Mouse (Mus musculus) myocyte (in vitro differentiated cells): ENCODE measurements around the gene Acadvl. TPM values are rescaled to one million over a fixed set of nuclear protein-coding genes. Genes with fewer than 3 reads are reported as not detected.

Experiments used
- H3K27me3 ChIP-seq: one replicate; pipeline ENCODE4 v1.6.1; 2011; ENCODE audit not compliant: control insufficient read depth, insufficient read depth, insufficient read length
- H3K36me3 ChIP-seq: one replicate; pipeline ENCODE4 v1.6.1; 2011; ENCODE audit not compliant: control insufficient read depth, insufficient read depth
- H3K4me2 ChIP-seq: one replicate; pipeline ENCODE4 v1.6.1; 2011; ENCODE audit warnings: low read depth, control low read depth
- H3K4me3 ChIP-seq: one replicate; pipeline ENCODE4 v1.5.1; 2011; ENCODE audit warnings: mild to moderate bottlenecking, control low read depth, moderate library complexity
- H3K79me2 ChIP-seq: one replicate; pipeline ENCODE4 v1.6.1; 2011; ENCODE audit not compliant: control insufficient read depth, insufficient read depth
- H3ac ChIP-seq: one replicate; pipeline ENCODE4 v1.6.1; 2011; ENCODE audit not compliant: control insufficient read depth, insufficient read length
- CEBPB ChIP-seq: IDR thresholded peaks from 2 replicates; pipeline ENCODE4 v1.6.1; 2011; ENCODE audit warnings: mild to moderate bottlenecking, moderate library complexity; ENCODE audit not compliant: poor library complexity, insufficient read depth, severe bottlenecking
- E2F4 ChIP-seq: IDR thresholded peaks from one replicate; pipeline ENCODE4 v1.6.1; 2011; ENCODE audit warnings: mild to moderate bottlenecking, control low read depth, moderate library complexity; ENCODE audit not compliant: insufficient read depth
- MAX ChIP-seq: IDR thresholded peaks from one replicate; pipeline ENCODE4 v1.6.1; 2011; ENCODE audit warnings: low read depth, mild to moderate bottlenecking, control low read depth
- MYOD1 ChIP-seq, 3 experiments: IDR thresholded peaks; one replicate each; pipeline ENCODE4 v1.6.1; 2011; ENCODE audit warnings: control low read depth in 2 of 3, low read depth in 2 of 3, mild to moderate bottlenecking in 2 of 3, moderate library complexity in 1 of 3; ENCODE audit not compliant: insufficient read length in 2 of 3, control insufficient read depth in 1 of 3
- MYOG ChIP-seq, 3 experiments: IDR thresholded peaks; one replicate each; pipeline ENCODE4 v1.6.1; 2011; ENCODE audit warnings: control low read depth in 2 of 3, low read depth in 2 of 3, mild to moderate bottlenecking in 2 of 3; ENCODE audit not compliant: insufficient read length in 2 of 3, control insufficient read depth in 1 of 3, insufficient read depth in 1 of 3
- POLR2A ChIP-seq: IDR thresholded peaks from one replicate; pipeline ENCODE4 v1.6.1; 2011; ENCODE audit warnings: low read depth, mild to moderate bottlenecking, control low read depth, moderate library complexity; ENCODE audit not compliant: insufficient read length
- POLR2AphosphoS2 ChIP-seq: IDR thresholded peaks from one replicate; pipeline ENCODE4 v1.6.1; 2011; ENCODE audit warnings: low read depth, control low read depth; ENCODE audit not compliant: insufficient read length
- REST ChIP-seq: IDR thresholded peaks from one replicate; pipeline ENCODE4 v1.6.1; 2011; ENCODE audit warnings: mild to moderate bottlenecking, control low read depth, moderate library complexity; ENCODE audit not compliant: insufficient read depth, insufficient read length
- SRF ChIP-seq: IDR thresholded peaks from one replicate; pipeline ENCODE4 v1.6.1; 2011; ENCODE audit warnings: low read depth; ENCODE audit not compliant: control insufficient read depth, insufficient read length
- TCF12 ChIP-seq: IDR thresholded peaks from one replicate; pipeline ENCODE4 v1.6.1; 2011; ENCODE audit warnings: mild to moderate bottlenecking, control low read depth; ENCODE audit not compliant: poor library complexity, insufficient read depth, severe bottlenecking
- TCF3 ChIP-seq: IDR thresholded peaks from one replicate; pipeline ENCODE4 v1.6.1; 2011; ENCODE audit warnings: low read depth, control low read depth; ENCODE audit not compliant: insufficient read length
- USF1 ChIP-seq: IDR thresholded peaks from one replicate; pipeline ENCODE4 v1.6.1; 2011; ENCODE audit warnings: low read depth, mild to moderate bottlenecking, control low read depth, moderate library complexity
- polyA plus RNA-seq: library from polyadenylated mRNA; unstranded; fragments of >200 nt; fragmentation: generic; extraction: Trizol; gene quantifications from one replicate; pipeline ENCODE4 v1.2.1, GENCODE M21; 2012; ENCODE audit warnings: missing spikeins

The Acadvl gene
- polyA plus RNA-seq, 1 experiment, result 130 TPM

DNA sequence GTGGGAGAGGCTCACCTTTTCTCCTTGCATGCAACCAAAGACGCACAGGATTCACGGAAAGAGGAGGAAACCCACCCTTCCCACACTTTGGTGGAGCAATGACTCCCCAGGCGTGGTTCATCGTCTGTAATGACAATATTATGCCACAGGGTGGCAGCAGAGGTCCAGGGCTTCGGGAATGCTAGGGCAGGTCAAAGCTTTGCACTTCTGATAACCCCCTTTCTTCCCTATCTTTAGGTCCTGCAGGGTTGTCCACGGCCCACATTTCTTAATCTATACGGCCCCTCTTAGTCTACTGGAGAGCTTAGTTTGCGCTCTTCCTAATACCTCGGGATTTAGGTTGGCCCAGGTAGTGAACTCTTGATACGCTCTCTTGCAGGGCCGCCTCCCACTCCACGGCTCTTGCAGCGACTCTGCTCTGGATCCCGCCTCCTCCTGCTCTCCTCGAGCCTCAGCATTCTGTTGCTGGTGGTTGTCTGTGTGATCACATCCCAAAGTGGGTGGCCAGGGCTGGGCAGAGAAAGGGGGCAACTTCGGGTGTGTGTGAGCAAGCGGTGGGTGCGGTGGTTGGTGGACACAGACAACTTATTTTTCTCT lies 40.5 kb upstream of the Acadvl start:
- H3K79me2 ChIP-seq, result no peaks in the 10 kb centered on the region
- H3K4me3 ChIP-seq, result no peak overlapping the region
- no peaks in the 10 kb centered on the region for H3K36me3 ChIP-seq
- TF ChIP-seq CEBPB (no peak), E2F4 (no peak), POLR2AphosphoS2 (no peak), TCF3 (no peak), MYOD1 (IDR thresholded peaks at IDR 0.05; ENCODE audit: control insufficient read depth in 1 of 3, insufficient read length in 2 of 3, low read depth in 2 of 3) (no peak), REST (no peak)
- no peaks in the 10 kb centered on the region for H3K27me3 ChIP-seq
- H3K4me2 ChIP-seq, result no peak overlapping the region
- H3ac ChIP-seq, result no peak overlapping the region

DNA sequence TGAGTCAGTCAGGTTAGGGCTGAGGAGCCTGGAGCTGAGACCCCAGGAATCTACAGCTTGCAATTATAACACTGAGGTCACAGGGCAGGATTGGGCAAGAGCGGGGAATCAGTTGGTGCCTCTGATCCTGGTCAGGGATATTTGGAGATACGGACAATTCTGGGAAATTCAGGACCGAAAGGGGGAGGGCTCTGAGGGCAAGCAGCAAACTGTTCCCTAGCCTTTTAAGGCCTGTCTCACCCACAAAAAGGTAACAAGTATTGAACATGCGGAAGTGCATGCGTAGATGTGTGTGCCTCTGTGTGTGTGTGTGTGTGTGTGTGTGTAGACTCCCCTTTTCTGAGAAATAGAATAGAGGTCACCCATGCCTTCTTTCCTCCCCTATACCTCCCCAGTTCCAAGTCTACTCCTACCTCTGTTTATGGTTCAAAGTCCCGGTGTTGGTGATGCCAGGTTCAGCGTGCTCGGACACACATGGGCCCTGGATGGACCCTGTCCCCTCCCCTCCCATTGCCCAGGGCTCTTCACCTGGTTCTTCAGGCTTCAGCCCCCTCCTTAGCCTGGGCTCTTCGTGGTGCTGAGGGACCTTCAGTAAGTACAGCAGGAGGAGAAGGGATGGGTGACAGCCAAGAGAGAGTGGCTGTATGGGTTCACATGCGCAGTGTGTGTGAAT lies 38.8 kb upstream of the Acadvl start, which contains the start of gene Asgr1:
Gene Asgr1 (plus strand): TSS at position 188 of the 673 bp plus-strand sequence.
- Histone ChIP-seq H3ac (no peak within 1 kb of the TSS), H3K27me3 (no peaks in the 10 kb centered on the region), H3K4me2 (no peak within 1 kb of the TSS), H3K36me3 (no peaks in the 10 kb centered on the region), H3K4me3 (no peak within 1 kb of the TSS), H3K79me2 (no peaks in the 10 kb centered on the region)
- TF ChIP-seq TCF3 (no peak), E2F4 (no peak), MAX (no peak), REST (no peak), CEBPB (no peak), MYOD1 (IDR thresholded peaks at IDR 0.05; ENCODE audit: control insufficient read depth in 1 of 3, insufficient read length in 2 of 3, low read depth in 2 of 3) (no peak), POLR2A (no peak), MYOG (IDR thresholded peaks at IDR 0.05; ENCODE audit: control insufficient read depth in 1 of 3, insufficient read depth in 1 of 3, insufficient read length in 2 of 3, low read depth in 2 of 3) (no peak), USF1 (no peak)

DNA sequence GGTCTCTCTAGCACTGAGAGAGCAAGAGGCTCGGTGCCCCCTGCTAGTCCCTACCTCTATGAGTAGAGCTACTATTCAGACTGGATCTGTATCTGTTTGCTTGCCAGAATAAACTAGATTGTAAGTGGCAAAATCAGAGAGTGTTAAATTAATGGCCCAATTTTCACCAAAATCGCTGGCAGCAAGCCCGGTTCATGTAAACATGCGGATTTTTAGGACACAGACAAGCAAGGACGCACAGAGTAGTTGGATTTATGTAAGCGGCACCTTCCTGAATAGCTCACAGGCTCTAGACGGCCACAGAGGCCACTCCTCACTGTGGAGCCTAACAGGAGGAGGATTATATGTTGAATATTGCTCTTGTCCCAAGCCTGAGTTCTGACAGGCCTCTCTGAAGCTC lies 37.9 kb upstream of the Acadvl start:
- no peak overlapping the region for H3ac ChIP-seq
- H3K4me3 ChIP-seq, result no peak overlapping the region
- no peaks in the 10 kb centered on the region for H3K27me3 ChIP-seq
- TF ChIP-seq TCF3, result no peak
- no peak for TF ChIP-seq MYOG (IDR thresholded peaks at IDR 0.05; ENCODE audit: control insufficient read depth in 1 of 3, insufficient read depth in 1 of 3, insufficient read length in 2 of 3, low read depth in 2 of 3)
- no peak for TF ChIP-seq E2F4
- TF ChIP-seq CEBPB, result no peak
- TF ChIP-seq MYOD1 (IDR thresholded peaks at IDR 0.05; ENCODE audit: control insufficient read depth in 1 of 3, insufficient read length in 2 of 3, low read depth in 2 of 3), result no peak
- no peak for TF ChIP-seq TCF12
- no peak for TF ChIP-seq POLR2AphosphoS2
- no peak for TF ChIP-seq POLR2A
- no peak for TF ChIP-seq MAX
- TF ChIP-seq SRF, result no peak
- TF ChIP-seq REST, result no peak
- TF ChIP-seq USF1, result no peak
- H3K4me2 ChIP-seq, result no peak overlapping the region
- H3K79me2 ChIP-seq, result no peaks in the 10 kb centered on the region
- no peaks in the 10 kb centered on the region for H3K36me3 ChIP-seq

DNA sequence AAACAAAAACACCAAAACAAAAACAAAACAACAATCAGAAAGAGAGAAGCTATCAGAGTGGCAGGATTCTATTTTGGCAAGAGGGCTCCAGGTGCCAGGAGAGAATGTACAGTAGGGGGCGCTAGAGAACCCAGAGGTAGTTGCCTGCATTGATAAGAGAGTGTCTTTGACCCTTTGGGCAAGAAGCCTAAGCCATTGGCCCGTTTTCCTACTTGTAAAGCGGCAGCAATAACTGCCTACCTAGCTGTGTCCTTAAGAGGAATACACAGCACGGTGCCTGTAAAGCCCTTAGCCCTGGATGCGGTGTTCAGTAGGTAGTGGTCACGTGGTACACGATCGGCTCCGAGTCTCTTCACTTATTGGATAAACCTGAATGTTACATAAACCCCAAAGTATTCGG lies 34.6 kb upstream of the Acadvl start:
- H3K36me3 ChIP-seq, result no peaks in the 10 kb centered on the region
- H3K79me2 ChIP-seq, result no peaks in the 10 kb centered on the region
- H3K4me3 ChIP-seq, result no peak overlapping the region
- no peak overlapping the region for H3ac ChIP-seq
- TF ChIP-seq MYOD1 (IDR thresholded peaks at IDR 0.05; ENCODE audit: control insufficient read depth in 1 of 3, insufficient read length in 2 of 3, low read depth in 2 of 3) (no peak), POLR2AphosphoS2 (no peak), TCF3 (no peak), REST (no peak), MAX (no peak), E2F4 (no peak), USF1 (no peak), POLR2A (no peak)
- H3K4me2 ChIP-seq, result no peak overlapping the region
- no peaks in the 10 kb centered on the region for H3K27me3 ChIP-seq

DNA sequence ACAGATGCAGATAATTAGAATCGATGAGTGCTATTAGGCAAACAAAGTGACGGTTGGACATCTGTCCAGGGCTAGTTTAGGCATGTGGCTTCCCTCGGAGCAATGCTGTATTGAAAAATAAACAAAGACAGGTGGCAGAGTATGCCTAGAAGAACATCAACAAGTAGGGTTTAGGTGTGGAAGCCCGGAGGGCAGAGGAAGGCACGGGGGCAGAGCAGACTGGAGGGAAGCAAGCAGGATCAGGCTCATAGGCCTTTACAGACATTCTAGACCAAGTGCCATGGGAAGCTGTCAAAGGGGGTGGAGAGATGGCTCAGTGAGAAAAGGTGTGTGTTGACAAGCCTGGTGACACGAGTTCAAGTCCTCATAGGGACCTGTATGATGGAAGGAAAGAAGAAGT lies 34.2 kb upstream of the Acadvl start:
- H3K79me2 ChIP-seq, result no peaks in the 10 kb centered on the region
- no peak overlapping the region for H3ac ChIP-seq
- H3K27me3 ChIP-seq, result no peaks in the 10 kb centered on the region
- TF ChIP-seq MYOD1 (IDR thresholded peaks at IDR 0.05; ENCODE audit: control insufficient read depth in 1 of 3, insufficient read length in 2 of 3, low read depth in 2 of 3), result no peak
- H3K36me3 ChIP-seq, result no peaks in the 10 kb centered on the region
- H3K4me2 ChIP-seq, result no peak overlapping the region
- H3K4me3 ChIP-seq, result no peak overlapping the region
